Mouse (Mus musculus): ENCODE measurements around the gene Gapvd1.
"Not testable (repeated sequence)": the region's sequence is repeated elsewhere in the genome, so short reads cannot be mapped to it uniquely, and the experiment has no call there.

The Gapvd1 gene

GRCm38 (mm10) chr2:34754551-34755358, at the start of gene Gapvd1:
Gene Gapvd1 (minus strand): TSS chr2:34755232.
- DNase-seq, result peak; percentile 74

GRCm38 (mm10) chr2:34804815-34805214, 49.8 kb upstream of the Gapvd1 start:
- DNase-seq, result no peak

GRCm38 (mm10) chr2:34804172-34804571, 49.1 kb upstream of the Gapvd1 start:
- no peak for DNase-seq

- DNase-seq, result no peak
Observed at GRCm38 (mm10) chr2:34803746-34804145, 48.7 kb upstream of the Gapvd1 start.

GRCm38 (mm10) chr2:34802565-34803245, 47.7 kb upstream of the Gapvd1 start:
- DNase-seq, result peak; percentile 22

- peak; percentile 100 for DNase-seq
Observed at GRCm38 (mm10) chr2:34801516-34802482, 46.8 kb upstream of the Gapvd1 start.

GRCm38 (mm10) chr2:34800371-34800770, 45.3 kb upstream of the Gapvd1 start:
- DNase-seq, result no peak

- peak; percentile 92 for DNase-seq
Observed at GRCm38 (mm10) chr2:34799357-34800256, 44.6 kb upstream of the Gapvd1 start, which contains the start of gene Rabepk. Gene Rabepk (minus strand): TSS chr2:34799912.

- no peak for DNase-seq
Observed at GRCm38 (mm10) chr2:34795426-34795825, 40.4 kb upstream of the Gapvd1 start.

- no peak for DNase-seq
Observed at GRCm38 (mm10) chr2:34794511-34794910, 39.5 kb upstream of the Gapvd1 start.

GRCm38 (mm10) chr2:34792543-34792942, 37.5 kb upstream of the Gapvd1 start:
- not testable (repeated sequence) for DNase-seq

GRCm38 (mm10) chr2:34790282-34790681, 35.2 kb upstream of the Gapvd1 start:
- no peak for DNase-seq

- DNase-seq, result peak; percentile 35
Observed at GRCm38 (mm10) chr2:34784085-34784484, 29.1 kb upstream of the Gapvd1 start.

- DNase-seq, result no peak
Observed at GRCm38 (mm10) chr2:34783064-34784020, 28.3 kb upstream of the Gapvd1 start.

- no peak for DNase-seq
Observed at GRCm38 (mm10) chr2:34777237-34777868, 22.3 kb upstream of the Gapvd1 start.

GRCm38 (mm10) chr2:34774493-34774892, 19.5 kb upstream of the Gapvd1 start:
- DNase-seq, result no peak

- no peak for DNase-seq
Observed at GRCm38 (mm10) chr2:34773673-34774072, 18.6 kb upstream of the Gapvd1 start.

- DNase-seq, result peak; percentile 59
Observed at GRCm38 (mm10) chr2:34772252-34773235, 17.5 kb upstream of the Gapvd1 start.

Measured in embryo, embryonic 11 days (tissue).